Mouse (Mus musculus): ENCODE results near the gene Polr3h. TPM values are rescaled to one million over a fixed set of nuclear protein-coding genes. Genes with fewer than 3 reads are reported as not detected.

Gene Polr3h
- polyA plus RNA-seq, 1 experiment from 2014 or later: 114 TPM

DNA sequence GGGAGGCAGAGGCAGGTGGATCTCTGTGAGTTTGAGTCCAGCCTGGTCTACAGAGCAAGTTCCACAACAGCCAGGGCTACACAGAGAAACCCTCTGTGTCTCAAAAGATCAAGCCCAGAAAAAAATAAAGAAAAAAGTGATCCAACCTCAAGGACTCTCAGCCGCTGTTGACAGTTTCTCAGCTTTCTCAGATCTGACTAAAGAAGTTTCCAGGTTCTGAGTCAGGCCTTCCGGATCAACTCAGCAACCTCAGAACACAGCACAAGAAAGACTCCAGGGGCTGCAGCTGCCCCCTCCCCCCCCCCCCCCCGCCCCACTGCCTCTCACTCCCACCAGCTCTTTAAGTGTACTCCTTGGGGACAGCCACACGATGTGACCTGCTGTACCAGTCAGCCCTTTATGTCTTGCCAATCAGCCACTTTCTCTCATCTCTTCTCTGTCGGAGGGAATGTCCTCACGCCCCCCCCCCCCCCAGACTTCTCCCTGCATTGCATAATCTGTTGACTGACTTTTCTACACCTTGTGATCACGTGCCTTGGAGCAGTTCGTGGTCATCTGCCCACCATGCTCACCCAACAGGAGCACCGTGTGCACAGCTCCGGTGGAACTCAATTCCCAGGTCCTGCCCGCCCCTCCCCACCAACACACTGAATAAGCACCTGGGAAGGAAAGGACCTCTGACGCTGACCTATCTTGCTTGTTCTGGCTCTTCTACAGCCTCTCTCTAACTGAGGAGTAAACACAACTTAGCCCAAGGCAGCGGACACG lies 40.2 kb upstream of the Polr3h start:
- no peak overlapping the region for H3K9ac ChIP-seq (ENCODE audit: low read depth, low read length)
- no peak overlapping the region for H3K27ac ChIP-seq (ENCODE audit: low read depth, low read length)
- no peaks in the 10 kb centered on the region for H3K36me3 ChIP-seq (ENCODE audit: control insufficient read depth, insufficient read depth)
- no peaks in the 10 kb centered on the region for H3K27me3 ChIP-seq (replicated peaks; ENCODE audit: control insufficient read depth, insufficient read depth, low read length)
- TF ChIP-seq CTCF (IDR thresholded peaks at IDR 0.05; ENCODE audit: low read depth): no peak
- WGBS: 82% methylated on average over 13 of the region's 14 CpGs
- H3K4me1 ChIP-seq (replicated peaks; ENCODE audit: control insufficient read depth, insufficient read depth, low read length): no peaks in the 10 kb centered on the region
- H3K4me2 ChIP-seq (replicated peaks; ENCODE audit: low read depth): no peak overlapping the region
- H3K9me3 ChIP-seq (ENCODE audit: control insufficient read depth): no peaks in the 10 kb centered on the region
- H3K4me3 ChIP-seq (ENCODE audit: low read depth, low read length): no peak overlapping the region
- ATAC-seq: no peak

DNA sequence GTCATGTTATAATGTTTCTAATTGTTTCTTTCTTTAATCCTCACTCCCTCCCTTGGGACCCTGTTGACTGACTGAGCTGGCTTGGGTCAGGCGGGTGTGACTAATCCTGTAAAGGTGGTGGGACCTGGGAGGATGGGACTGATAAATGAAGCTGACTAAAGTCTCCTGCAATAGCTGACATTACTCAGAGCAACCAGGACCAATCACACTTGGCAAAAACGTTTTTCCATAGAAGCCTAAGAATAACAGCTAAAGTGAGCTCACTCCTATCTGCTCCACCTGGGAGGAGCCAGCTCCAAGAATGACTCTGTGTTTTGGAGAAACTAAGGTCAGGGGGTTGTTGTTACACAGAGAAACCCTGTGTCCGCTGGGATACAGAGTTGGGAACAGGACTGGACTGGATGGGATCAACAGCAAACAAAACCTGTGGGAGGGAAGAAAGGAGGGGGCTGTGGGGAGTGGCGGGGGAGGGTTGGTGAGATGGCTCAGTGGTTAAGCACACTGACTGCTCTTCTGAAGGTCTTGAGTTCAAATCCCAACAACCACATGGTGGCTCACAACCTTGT lies 39.0 kb upstream of the Polr3h start:
- H3K36me3 ChIP-seq (ENCODE audit: control insufficient read depth, insufficient read depth): no peaks in the 10 kb centered on the region
- no peak overlapping the region for H3K4me3 ChIP-seq (ENCODE audit: low read depth, low read length)
- no peak overlapping the region for H3K9ac ChIP-seq (ENCODE audit: low read depth, low read length)
- H3K9me3 ChIP-seq (ENCODE audit: control insufficient read depth): no peaks in the 10 kb centered on the region
- H3K27ac ChIP-seq (ENCODE audit: low read depth, low read length): no peak overlapping the region
- no peaks in the 10 kb centered on the region for H3K4me1 ChIP-seq (replicated peaks; ENCODE audit: control insufficient read depth, insufficient read depth, low read length)
- H3K4me2 ChIP-seq (replicated peaks; ENCODE audit: low read depth): no peak overlapping the region
- H3K27me3 ChIP-seq (replicated peaks; ENCODE audit: control insufficient read depth, insufficient read depth, low read length): no peaks in the 10 kb centered on the region
- TF ChIP-seq CTCF (IDR thresholded peaks at IDR 0.05; ENCODE audit: low read depth): no peak
- WGBS: 67% methylated on average over 4 of the region's 4 CpGs
- no peak for ATAC-seq

- Histone ChIP-seq H3K4me3 (ENCODE audit: low read depth, low read length) (no peak overlapping the region), H3K27ac (ENCODE audit: low read depth, low read length) (no peak overlapping the region), H3K27me3 (replicated peaks; ENCODE audit: control insufficient read depth, insufficient read depth, low read length) (no peaks in the 10 kb centered on the region), H3K4me2 (replicated peaks; ENCODE audit: low read depth) (no peak overlapping the region), H3K9me3 (ENCODE audit: control insufficient read depth) (no peaks in the 10 kb centered on the region), H3K9ac (ENCODE audit: low read depth, low read length) (no peak overlapping the region), H3K36me3 (ENCODE audit: control insufficient read depth, insufficient read depth) (no peaks in the 10 kb centered on the region), H3K4me1 (replicated peaks; ENCODE audit: control insufficient read depth, insufficient read depth, low read length) (no peaks in the 10 kb centered on the region)
- no peak for ATAC-seq
- WGBS: 29% methylated on average over 1 of the region's 1 CpGs
- no peak for TF ChIP-seq CTCF (IDR thresholded peaks at IDR 0.05; ENCODE audit: low read depth)
Measured at GRCm38 (mm10) chr15:81964262-81964661, 38.2 kb upstream of the Polr3h start.

DNA sequence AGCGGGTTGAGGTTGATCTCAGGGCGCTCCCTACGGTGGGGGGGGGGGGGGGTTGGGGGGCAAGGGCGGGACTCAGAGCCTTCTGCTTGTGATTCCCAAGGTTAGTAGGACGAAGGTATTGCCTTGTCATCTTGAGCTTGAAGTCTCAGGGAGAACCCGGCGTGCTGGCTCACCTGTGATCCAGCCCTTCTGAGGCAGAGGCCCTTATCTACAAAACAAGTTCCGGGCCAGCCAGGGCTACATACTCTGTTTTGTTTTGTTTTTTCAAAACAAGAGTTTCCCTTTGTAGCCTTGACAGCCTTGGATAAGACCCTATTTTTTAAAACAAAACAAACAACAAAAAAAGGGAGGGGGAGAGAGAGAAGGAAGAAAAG lies 35.0 kb upstream of the Polr3h start:
- 2% methylated on average over 6 of the region's 8 CpGs for WGBS
- no peaks in the 10 kb centered on the region; the same call in 1 of the 2 replicates for H3K36me3 ChIP-seq (ENCODE audit: control insufficient read depth, insufficient read depth)
- H3K27ac ChIP-seq (ENCODE audit: low read depth, low read length): peak overlapping the region; percentile 11; the same call in 1 of the 2 replicates
- no peak for ATAC-seq
- H3K27me3 ChIP-seq (replicated peaks; ENCODE audit: control insufficient read depth, insufficient read depth, low read length): no peaks in the 10 kb centered on the region
- H3K4me3 ChIP-seq (ENCODE audit: low read depth, low read length): peak overlapping the region; percentile 59
- H3K9me3 ChIP-seq (ENCODE audit: control insufficient read depth): no peaks in the 10 kb centered on the region
- no peak for TF ChIP-seq CTCF (IDR thresholded peaks at IDR 0.05; ENCODE audit: low read depth)
- H3K9ac ChIP-seq (ENCODE audit: low read depth, low read length): no peak overlapping the region
- peak overlapping the region; percentile 79 for H3K4me2 ChIP-seq (replicated peaks; ENCODE audit: low read depth)
- no peaks in the 10 kb centered on the region for H3K4me1 ChIP-seq (replicated peaks; ENCODE audit: control insufficient read depth, insufficient read depth, low read length)

DNA sequence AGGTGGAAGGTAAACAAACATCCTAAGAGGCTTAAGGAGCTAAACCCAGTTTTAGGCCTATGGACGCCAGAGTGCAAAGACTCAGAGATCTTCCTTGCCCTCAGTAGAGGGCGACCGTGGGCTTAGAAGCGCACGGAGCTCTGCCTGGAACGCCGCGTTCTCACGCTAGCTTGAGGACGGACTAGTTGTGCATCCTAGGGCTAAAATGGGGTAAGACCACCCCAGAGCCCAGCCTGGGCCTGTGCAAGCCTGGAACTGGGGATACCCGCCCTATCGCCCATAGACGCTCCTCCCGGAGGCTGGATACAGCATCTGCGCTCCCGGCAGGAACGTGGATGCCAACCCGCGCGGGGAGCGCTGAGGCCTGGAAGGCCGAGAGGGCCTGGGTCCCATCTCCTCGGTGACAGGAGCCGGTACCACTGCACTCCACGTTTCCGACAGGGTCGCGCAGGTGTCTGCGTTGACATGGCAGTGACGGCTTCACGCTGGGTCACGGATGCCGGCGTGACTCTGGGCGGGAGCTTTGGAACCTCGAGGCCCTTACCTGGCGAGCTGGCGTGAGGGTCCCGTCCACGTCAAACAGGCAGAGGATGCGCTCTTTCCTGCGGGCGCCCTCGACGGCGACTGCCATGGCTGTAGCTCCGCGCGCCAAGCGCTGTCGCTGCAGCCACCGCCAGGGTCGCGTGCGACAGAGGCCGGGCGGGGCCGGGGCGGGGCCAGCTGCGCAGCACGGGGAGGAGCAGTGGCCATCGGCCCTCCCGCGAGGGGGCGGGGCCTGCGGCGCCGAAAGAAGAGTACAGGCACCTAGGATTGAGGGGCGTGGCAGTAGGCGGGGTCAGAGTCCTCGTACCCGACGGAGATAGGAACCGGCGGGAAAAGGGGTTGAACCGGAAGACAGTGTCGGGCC lies 34.4 kb upstream of the Polr3h start, which contains the start of gene Pmm1:
Pmm1 (minus strand) TSS at position 760 of the 907 bp plus-strand sequence.
- H3K4me2 ChIP-seq (replicated peaks; ENCODE audit: low read depth): peak within 1 kb of the TSS; percentile 79
- H3K27ac ChIP-seq (ENCODE audit: low read depth, low read length): peak within 1 kb of the TSS; percentile 62
- H3K36me3 ChIP-seq (ENCODE audit: control insufficient read depth, insufficient read depth): peaks cover under 1% of the 10 kb centered on the region; the same call in 1 of the 2 replicates
- peak within 1 kb of the TSS; percentile 59 for H3K4me3 ChIP-seq (ENCODE audit: low read depth, low read length)
- no peaks in the 10 kb centered on the region for H3K4me1 ChIP-seq (replicated peaks; ENCODE audit: control insufficient read depth, insufficient read depth, low read length)
- no peaks in the 10 kb centered on the region for H3K9me3 ChIP-seq (ENCODE audit: control insufficient read depth)
- H3K9ac ChIP-seq (ENCODE audit: low read depth, low read length): peak within 1 kb of the TSS; percentile 55
- ATAC-seq: peak; percentile 95
- TF ChIP-seq CTCF (IDR thresholded peaks at IDR 0.05; ENCODE audit: low read depth): peak; percentile 90
- H3K27me3 ChIP-seq (replicated peaks; ENCODE audit: control insufficient read depth, insufficient read depth, low read length): no peaks in the 10 kb centered on the region
- WGBS: under 1% methylated on average over 77 of the region's 77 CpGs

GRCm38 (mm10) chr15:81958906-81959305 lies 32.9 kb upstream of the Polr3h start:
- TF ChIP-seq CTCF (IDR thresholded peaks at IDR 0.05; ENCODE audit: low read depth): no peak
- Histone ChIP-seq H3K9ac (ENCODE audit: low read depth, low read length) (no peak overlapping the region), H3K4me3 (ENCODE audit: low read depth, low read length) (no peak overlapping the region), H3K4me2 (replicated peaks; ENCODE audit: low read depth) (no peak overlapping the region), H3K36me3 (ENCODE audit: control insufficient read depth, insufficient read depth) (peaks cover 5% of the 10 kb centered on the region; the same call in 1 of the 2 replicates), H3K9me3 (ENCODE audit: control insufficient read depth) (no peaks in the 10 kb centered on the region), H3K27ac (ENCODE audit: low read depth, low read length) (no peak overlapping the region), H3K4me1 (replicated peaks; ENCODE audit: control insufficient read depth, insufficient read depth, low read length) (no peaks in the 10 kb centered on the region), H3K27me3 (replicated peaks; ENCODE audit: control insufficient read depth, insufficient read depth, low read length) (no peaks in the 10 kb centered on the region)
- ATAC-seq: no peak
- 93% methylated on average over 3 of the region's 3 CpGs for WGBS
